Mouse (Mus musculus): ENCODE measurements around the gene Atg4d.
"Not testable (repeated sequence)": the region's sequence is repeated elsewhere in the genome, so short reads cannot be mapped to it uniquely, and the experiment has no call there.

The Atg4d gene

DNA sequence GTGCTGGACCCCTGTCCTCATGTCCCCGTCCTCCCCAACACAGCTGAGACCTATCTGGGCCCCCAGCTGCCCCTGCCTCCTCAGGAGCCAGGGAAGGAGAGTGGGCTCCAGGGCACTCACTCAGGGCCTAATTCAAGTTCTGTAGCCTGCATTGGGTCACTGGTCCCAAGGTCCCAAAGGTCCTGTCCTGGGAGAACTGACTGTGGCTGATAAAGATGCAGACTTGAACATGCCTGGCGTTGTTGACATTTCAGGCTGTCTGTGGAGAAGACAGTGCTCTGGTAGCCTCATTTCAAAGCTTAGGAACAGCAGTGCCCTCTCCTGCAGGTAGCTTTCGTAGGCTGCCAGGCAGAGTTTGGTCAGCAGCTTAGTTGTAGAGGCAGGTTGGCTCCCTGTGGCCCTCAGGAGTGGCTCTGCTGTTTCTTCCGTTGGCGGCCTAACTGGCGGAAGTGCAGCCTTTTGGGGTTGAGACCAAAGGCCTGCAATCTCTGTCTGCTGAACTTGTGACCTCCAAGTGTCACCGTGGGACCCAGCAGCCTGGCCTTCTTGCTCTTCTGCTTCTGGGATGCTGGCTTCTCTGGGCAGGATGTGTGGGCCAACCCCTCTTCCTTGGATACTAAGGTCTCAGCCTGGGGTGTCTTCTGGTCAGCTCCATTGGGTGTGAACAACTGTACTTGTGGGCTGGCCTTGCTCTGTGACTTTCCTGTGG is 8.6 kb downstream of the Atg4d start:
- no peak for DNase-seq (ENCODE audit: low read depth, low spot score)

DNA sequence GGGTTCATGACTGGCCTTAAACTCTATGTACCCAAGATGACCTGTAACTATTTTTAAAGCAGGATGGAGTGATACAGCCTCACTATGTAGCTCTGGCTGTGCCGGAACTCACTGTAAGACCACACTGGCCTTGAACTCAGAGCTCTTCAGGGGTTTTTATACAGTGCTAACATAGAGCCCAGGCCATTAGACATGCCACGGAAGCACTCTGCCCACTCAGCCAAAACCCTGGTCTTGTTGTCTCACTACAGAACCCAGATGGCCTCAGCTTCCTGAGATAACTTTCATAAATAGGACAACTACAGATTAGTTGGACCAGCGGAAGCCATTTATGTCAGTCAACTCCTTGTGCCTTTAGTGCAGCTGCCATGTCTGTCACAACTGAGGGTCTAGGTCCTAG is 9.2 kb downstream of the Atg4d start:
- no peak for DNase-seq (ENCODE audit: low read depth, low spot score)

DNA sequence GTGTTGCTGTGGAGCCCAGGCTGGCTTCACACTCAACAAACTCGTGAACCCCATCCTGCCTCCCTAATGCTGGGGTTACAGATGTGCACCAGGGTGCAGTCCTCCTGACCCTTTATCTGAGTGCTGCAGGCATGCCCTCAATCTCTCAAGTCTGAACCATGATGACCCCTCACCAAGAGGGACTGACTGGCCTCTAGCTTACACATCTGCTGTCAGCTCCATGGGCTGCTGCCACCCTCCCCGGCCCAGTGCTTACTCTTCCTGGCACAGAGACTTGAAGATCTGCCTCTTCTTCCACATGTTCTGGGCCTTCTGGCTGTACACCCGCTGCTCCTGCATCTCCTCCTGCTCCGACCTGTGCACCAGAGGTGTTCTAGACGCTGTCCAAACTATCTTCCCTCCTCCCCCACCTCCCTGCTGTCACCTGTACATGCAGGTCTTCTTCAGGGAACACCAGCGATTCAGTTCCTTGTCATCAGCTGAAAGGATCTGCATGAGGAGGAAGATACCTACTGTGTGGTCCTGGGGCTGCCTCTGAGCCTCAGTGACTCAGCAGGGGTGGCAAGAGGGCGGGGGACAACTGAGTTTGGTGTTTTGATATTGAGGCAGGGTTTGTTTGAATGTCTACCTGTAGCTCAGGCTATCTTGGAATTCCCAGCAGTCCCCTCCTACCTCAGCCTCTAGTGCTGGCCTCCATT is 10.1 kb downstream of the Atg4d start:
- no peak for DNase-seq (ENCODE audit: low read depth, low spot score)

DNA sequence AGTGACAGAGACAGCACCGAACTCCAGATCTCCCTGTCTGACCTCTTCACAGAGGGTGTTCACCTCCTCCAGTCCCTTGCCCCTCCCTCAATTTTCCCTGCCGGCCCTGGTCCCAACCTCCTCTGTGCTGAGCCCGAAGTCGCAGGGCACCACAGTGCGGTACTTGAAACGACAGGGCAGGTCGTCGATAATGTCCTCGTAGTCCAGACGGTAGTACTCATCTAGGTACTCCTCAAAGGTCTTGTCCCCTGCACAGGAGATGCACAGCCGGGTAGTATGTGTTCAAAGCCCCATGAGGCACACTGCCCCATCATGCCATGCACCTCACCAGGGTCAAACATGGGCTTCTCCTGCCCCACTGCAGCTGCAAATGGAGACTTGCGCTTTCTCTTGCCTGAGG is 10.6 kb downstream of the Atg4d start:
- DNase-seq (ENCODE audit: low read depth, low spot score): no peak

GRCm38 (mm10) chr9:21276307-21276706 is 11.2 kb downstream of the Atg4d start:
- no peak for DNase-seq (ENCODE audit: low read depth, low spot score)

DNA sequence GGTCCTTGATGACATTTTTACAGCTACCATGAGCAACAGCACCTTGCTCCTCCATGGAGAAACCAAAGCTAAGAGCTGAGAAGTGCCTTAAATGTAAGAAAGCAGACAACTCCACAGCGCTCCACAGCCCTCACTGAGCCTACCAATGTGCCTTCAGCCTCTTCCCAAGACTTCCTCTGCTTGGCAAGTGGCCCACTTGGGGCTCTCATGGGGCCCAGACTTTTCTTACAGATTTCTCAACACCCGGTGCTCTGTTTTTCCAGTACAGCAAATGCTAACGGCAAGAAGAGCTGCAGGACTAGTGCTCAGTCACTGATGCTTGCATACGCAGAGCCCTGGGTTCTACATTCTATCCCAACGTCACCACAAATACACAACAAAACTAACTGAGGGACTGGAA is 12.7 kb downstream of the Atg4d start:
- DNase-seq (ENCODE audit: low read depth, low spot score): no peak

- DNase-seq (ENCODE audit: low read depth, low spot score): no peak
Observed at GRCm38 (mm10) chr9:21283591-21283990, 18.5 kb downstream of the Atg4d start.

DNA sequence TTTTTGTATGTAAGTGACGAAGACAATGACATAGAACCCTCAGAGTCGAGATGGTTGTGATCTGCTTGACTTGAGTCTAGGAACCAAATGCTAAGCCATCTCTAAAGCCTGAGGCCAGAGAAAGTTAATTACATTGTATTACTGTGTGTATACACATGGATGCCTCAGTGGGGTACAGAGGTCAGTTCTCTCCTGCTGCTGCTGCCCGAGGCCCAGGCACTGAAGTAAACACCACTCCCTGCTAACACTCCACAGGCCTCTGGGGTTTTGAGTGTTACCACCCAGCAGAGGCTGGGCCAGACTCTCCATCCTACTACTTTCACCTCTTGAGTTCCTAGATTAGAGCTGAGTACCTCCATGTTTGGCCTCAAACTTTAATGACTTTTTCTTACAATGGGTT is 18.9 kb downstream of the Atg4d start:
- DNase-seq (ENCODE audit: low read depth, low spot score): no peak

GRCm38 (mm10) chr9:21286753-21287152 is 21.7 kb downstream of the Atg4d start:
- DNase-seq (ENCODE audit: low read depth, low spot score): no peak

- peak; percentile 95 for DNase-seq (ENCODE audit: low read depth, low spot score)
Observed at GRCm38 (mm10) chr9:21287571-21288402, 22.7 kb downstream of the Atg4d start, which contains the start of gene Kri1. Gene Kri1, minus strand, starts transcription at chr9:21287969.

DNA sequence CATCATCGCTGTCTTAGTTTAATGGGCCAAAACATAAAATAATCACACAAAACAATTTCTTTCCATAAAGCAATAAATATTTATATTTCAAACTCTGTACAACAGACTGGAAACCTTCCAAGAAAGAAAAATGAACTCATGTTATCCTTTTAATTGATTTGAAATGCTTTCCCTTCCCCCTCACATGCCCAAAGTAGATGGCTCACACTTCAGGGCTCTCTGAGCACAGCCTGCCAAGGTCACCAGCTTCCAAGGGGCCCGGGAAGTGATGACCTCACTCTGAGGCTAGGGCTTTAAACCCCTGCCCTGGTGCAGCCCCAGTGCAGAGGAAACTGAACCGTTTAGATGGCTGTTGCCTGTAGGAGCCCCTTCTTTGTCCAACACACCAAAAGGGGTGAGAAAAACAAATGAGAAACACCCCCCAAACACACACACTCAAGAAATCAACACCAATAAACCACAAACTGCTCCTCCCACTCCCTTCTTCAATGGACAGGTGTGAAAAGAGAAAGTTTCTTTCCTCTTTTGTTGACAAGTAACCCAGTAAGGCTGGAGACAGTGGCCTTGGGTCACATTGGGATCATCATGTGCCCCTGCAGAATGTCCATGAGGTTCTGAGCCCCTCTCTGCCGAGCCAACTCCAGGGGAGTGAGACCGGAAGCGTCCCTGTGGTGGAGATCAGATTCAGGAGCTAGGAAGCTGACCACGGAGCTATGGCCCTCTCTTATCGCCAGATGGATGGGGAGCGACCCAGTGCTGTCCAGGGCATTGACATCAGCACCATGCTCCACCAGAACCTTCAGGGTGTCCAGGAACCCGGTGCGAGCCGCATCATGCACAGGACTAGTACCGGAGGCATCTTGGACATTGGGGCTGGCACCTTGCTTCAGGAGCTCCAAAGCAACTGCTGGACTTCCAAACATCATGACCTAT is 23.6 kb downstream of the Atg4d start:
- DNase-seq (ENCODE audit: low read depth, low spot score): no peak

- no peak for DNase-seq (ENCODE audit: low read depth, low spot score)
Observed at GRCm38 (mm10) chr9:21289337-21289671, 24.2 kb downstream of the Atg4d start.

DNA sequence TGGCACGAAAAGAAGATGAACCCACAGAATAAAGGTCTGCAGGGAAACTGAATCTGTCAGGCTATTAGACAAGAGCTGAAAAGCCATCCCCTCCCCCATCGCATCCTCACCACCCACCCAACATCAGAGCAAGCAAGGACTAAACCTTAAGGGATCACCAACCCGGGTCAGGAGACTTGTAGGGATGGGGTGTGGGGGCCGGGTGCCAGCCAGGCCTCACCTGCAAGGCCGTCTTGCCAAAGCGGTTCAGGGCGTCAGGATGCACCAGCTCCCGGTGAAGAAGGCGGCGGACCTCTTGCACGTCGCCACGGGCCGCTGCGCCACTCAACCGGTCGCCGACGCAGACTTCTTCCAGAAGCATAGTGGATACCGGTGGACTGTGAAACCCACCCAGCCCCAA is 25.5 kb downstream of the Atg4d start:
- no peak for DNase-seq (ENCODE audit: low read depth, low spot score)

GRCm38 (mm10) chr9:21291022-21291787 is 26.1 kb downstream of the Atg4d start, which contains the start of gene Cdkn2d:
Gene Cdkn2d, minus strand, starts transcription at chr9:21291407.
- DNase-seq (ENCODE audit: low read depth, low spot score): peak; percentile 100

DNA sequence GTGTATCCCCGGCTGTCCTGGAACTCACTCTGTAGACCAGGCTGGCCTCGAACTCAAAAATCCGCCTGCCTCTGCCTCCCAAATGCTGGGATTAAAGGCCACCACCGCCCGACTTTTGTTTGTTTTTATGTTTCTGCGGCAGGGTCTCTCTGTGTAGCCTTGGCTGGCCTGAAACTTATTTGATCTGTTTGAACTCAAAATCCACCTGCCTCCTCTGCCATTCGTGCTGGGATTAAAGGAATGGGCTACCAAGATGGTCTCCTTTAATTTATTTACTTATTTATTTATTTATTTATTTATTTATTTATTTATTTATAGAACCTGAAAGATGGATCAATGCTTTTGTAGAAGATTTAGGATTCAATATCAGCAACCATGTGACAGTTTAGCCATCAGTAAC is 26.8 kb downstream of the Atg4d start:
- DNase-seq (ENCODE audit: low read depth, low spot score): not testable (repeated sequence)

GRCm38 (mm10) chr9:21292271-21292670 is 27.2 kb downstream of the Atg4d start:
- no peak for DNase-seq (ENCODE audit: low read depth, low spot score)

GRCm38 (mm10) chr9:21299014-21299413 is 33.9 kb downstream of the Atg4d start:
- DNase-seq (ENCODE audit: low read depth, low spot score): no peak

DNA sequence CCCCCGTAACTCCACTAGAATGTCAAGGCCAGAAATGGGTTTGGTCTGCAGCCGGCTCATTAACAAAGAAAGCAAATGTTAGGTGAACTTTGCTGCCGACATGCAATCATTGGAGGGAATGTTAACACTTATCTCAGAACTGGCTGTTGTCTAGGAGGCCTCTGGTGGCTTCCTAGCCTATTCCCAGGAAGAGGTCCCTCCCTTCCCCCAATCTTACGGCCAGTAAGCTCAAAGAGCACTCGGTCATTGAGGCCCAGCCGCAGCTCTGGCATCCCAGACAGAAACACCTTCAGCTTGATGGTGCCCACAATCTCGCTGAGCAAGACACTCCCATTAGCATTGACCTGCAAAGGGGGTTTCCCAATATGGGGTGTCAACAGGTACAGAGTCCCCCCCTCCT is 40.0 kb downstream of the Atg4d start:
- DNase-seq (ENCODE audit: low read depth, low spot score): no peak

GRCm38 (mm10) chr9:21309150-21309741 is 44.2 kb downstream of the Atg4d start:
- no peak for DNase-seq (ENCODE audit: low read depth, low spot score)

- DNase-seq (ENCODE audit: low read depth, low spot score): no peak
Observed at GRCm38 (mm10) chr9:21311695-21312094, 46.6 kb downstream of the Atg4d start.

All from embryo, embryonic 11.5 days (tissue).